Mouse (Mus musculus) CH12.LX (cell line): ENCODE measurements at regions not wholly inside any gene's neighbourhood (a gene's known extent, or its start where the extent isn't known, plus 50 kb on each side); places are given as distances from the start of the nearest gene placed in this dataset.

Experiments used
- DNase-seq: peaks from one replicate; pipeline ENCODE4 v3.0.0-alpha.2; 2013; ENCODE audit errors: extremely low read depth
- H3K27ac ChIP-seq: 2 replicates; pipeline ENCODE4 v1.5.1; 2012; ENCODE audit warnings: low read depth, mild to moderate bottlenecking, control low read depth, moderate library complexity; ENCODE audit not compliant: insufficient read depth
- H3K27me3 ChIP-seq: replicated peaks from 2 replicates; pipeline ENCODE3; 2012; ENCODE audit warnings: inconsistent platforms
- H3K36me3 ChIP-seq, 2 experiments: replicated peaks in 1 of 2; 2 replicates each; pipeline versions ENCODE3 to v1.6.1; 2012; ENCODE audit warnings: inconsistent platforms in 1 of 2, low read length in 1 of 2, mild to moderate bottlenecking in 1 of 2, mixed read lengths in 1 of 2, moderate library complexity in 1 of 2; ENCODE audit not compliant: control insufficient read depth in 1 of 2, insufficient read depth in 1 of 2
- H3K4me1 ChIP-seq, 2 experiments: 2 replicates each; pipeline ENCODE4 v1.6.1; 2012; ENCODE audit warnings: inconsistent platforms in 1 of 2, moderate library complexity in 1 of 2; ENCODE audit not compliant: insufficient read depth in 2 of 2, control insufficient read depth in 1 of 2
- H3K4me2 ChIP-seq: 2 replicates; pipeline ENCODE4 v1.6.1; 2012; ENCODE audit warnings: low read depth, mild to moderate bottlenecking, control low read depth; ENCODE audit not compliant: poor library complexity, insufficient read depth, severe bottlenecking
- H3K4me3 ChIP-seq, 3 experiments: fragments of 150-350 bp in 1 of 3; sonication (generic) in 1 of 3; replicated peaks in 1 of 3; 2 replicates each; pipeline versions ENCODE3 to v1.5.1; 2011 to 2012; ENCODE audit warnings: low read depth in 2 of 3, low read length in 2 of 3, mild to moderate bottlenecking in 2 of 3, moderate library complexity in 2 of 3, control low read depth in 1 of 3, improper control_type of control experiment in 1 of 3, inconsistent platforms in 1 of 3, mixed read lengths in 1 of 3; ENCODE audit not compliant: poor library complexity in 1 of 3
- H3K79me2 ChIP-seq: replicated peaks from 2 replicates; pipeline ENCODE4 v1.6.1; 2012; ENCODE audit warnings: mild to moderate bottlenecking, moderate library complexity; ENCODE audit not compliant: control insufficient read depth, poor library complexity, insufficient read depth, severe bottlenecking; ENCODE audit errors: extremely low read depth
- H3K9ac ChIP-seq: 2 replicates; pipeline ENCODE4 v1.6.1; 2012; ENCODE audit warnings: low read depth, mild to moderate bottlenecking, control low read depth, moderate library complexity; ENCODE audit not compliant: insufficient read depth
- H3K9me3 ChIP-seq: replicated peaks from 2 replicates; pipeline ENCODE3; 2012; ENCODE audit warnings: low read length, inconsistent platforms, mixed read lengths
- BHLHE40 ChIP-seq: IDR thresholded peaks from 2 replicates; pipeline ENCODE4 v1.6.1; 2011; ENCODE audit warnings: mild to moderate bottlenecking, low read depth, low read length, improper control_type of control experiment
- CTCF ChIP-seq, 2 experiments: IDR thresholded peaks in 1 of 2; conservative IDR thresholded peaks in 1 of 2; 2 replicates each; pipeline ENCODE4 v1.5.1; 2011 to 2012; ENCODE audit warnings: low read depth in 2 of 2, low read length in 2 of 2, improper control_type of control experiment in 1 of 2, inconsistent platforms in 1 of 2, mild to moderate bottlenecking in 1 of 2, moderate library complexity in 1 of 2
- E2F4 ChIP-seq: IDR thresholded peaks from 2 replicates; pipeline ENCODE4 v1.6.1; 2011; ENCODE audit warnings: low read depth, low read length, improper control_type of control experiment; ENCODE audit not compliant: insufficient replicate concordance
- ELF1 ChIP-seq: IDR thresholded peaks from 2 replicates; pipeline ENCODE4 v1.6.1; 2014; ENCODE audit warnings: low read depth, mild to moderate bottlenecking, inconsistent platforms, low read length, improper control_type of control experiment
- ETS1 ChIP-seq: conservative IDR thresholded peaks from 2 replicates; pipeline ENCODE4 v1.6.1; 2012; ENCODE audit warnings: low read depth, mild to moderate bottlenecking, inconsistent platforms, low read length, improper control_type of control experiment, moderate library complexity
- GABPA ChIP-seq: IDR thresholded peaks from 2 replicates; pipeline ENCODE4 v1.6.1; 2012; ENCODE audit warnings: low read depth, low read length, improper control_type of control experiment, inconsistent platforms; ENCODE audit not compliant: insufficient replicate concordance
- HCFC1 ChIP-seq: IDR thresholded peaks from 2 replicates; pipeline ENCODE4 v1.6.1; 2012; ENCODE audit warnings: low read depth, mild to moderate bottlenecking, inconsistent platforms, low read length, improper control_type of control experiment
- IRF4 ChIP-seq: IDR thresholded peaks from 2 replicates; pipeline ENCODE4 v1.6.1; 2014; ENCODE audit warnings: low read depth, mild to moderate bottlenecking, inconsistent platforms, low read length, improper control_type of control experiment
- JUND ChIP-seq: conservative IDR thresholded peaks from 2 replicates; pipeline ENCODE4 v1.6.1; 2011; ENCODE audit warnings: low read depth, low read length, improper control_type of control experiment
- MAFK ChIP-seq: IDR thresholded peaks from 2 replicates; pipeline ENCODE4 v1.6.1; 2011; ENCODE audit warnings: low read length, improper control_type of control experiment; ENCODE audit not compliant: insufficient replicate concordance
- MAX ChIP-seq: IDR thresholded peaks from 2 replicates; pipeline ENCODE4 v1.6.1; 2011; ENCODE audit warnings: low read length, improper control_type of control experiment
- MAZ ChIP-seq: IDR thresholded peaks from 2 replicates; pipeline ENCODE4 v1.6.1; 2012; ENCODE audit warnings: low read depth, mild to moderate bottlenecking, inconsistent platforms, low read length, improper control_type of control experiment, moderate library complexity
- MEF2A ChIP-seq: IDR thresholded peaks from 2 replicates; pipeline ENCODE4 v1.6.1; 2014; ENCODE audit warnings: low read depth, mild to moderate bottlenecking, inconsistent platforms, low read length, improper control_type of control experiment, borderline replicate concordance
- MXI1 ChIP-seq: IDR thresholded peaks from 2 replicates; pipeline ENCODE4 v1.6.1; 2011; ENCODE audit warnings: mild to moderate bottlenecking, low read depth, low read length, improper control_type of control experiment
- MYC ChIP-seq: IDR thresholded peaks from 2 replicates; pipeline ENCODE4 v1.6.1; 2011; ENCODE audit warnings: low read depth, mild to moderate bottlenecking, improper control_type of control experiment, low read length
- NELFE ChIP-seq: IDR thresholded peaks from 2 replicates; pipeline ENCODE4 v1.6.1; 2011; ENCODE audit warnings: low read depth, low read length, improper control_type of control experiment
- NRF1 ChIP-seq: IDR thresholded peaks from 2 replicates; pipeline ENCODE4 v1.6.1; 2014; ENCODE audit warnings: low read depth, mild to moderate bottlenecking, inconsistent platforms, low read length, improper control_type of control experiment, moderate library complexity
- PAX5 ChIP-seq: IDR thresholded peaks from 2 replicates; pipeline ENCODE4 v1.6.1; 2012; ENCODE audit warnings: low read length, inconsistent platforms, mixed read lengths
- POLR2A ChIP-seq: IDR thresholded peaks from 2 replicates; pipeline ENCODE4 v1.6.1; 2011; ENCODE audit warnings: low read depth, mild to moderate bottlenecking, improper control_type of control experiment, low read length
- POLR2AphosphoS2 ChIP-seq: IDR thresholded peaks from 2 replicates; pipeline ENCODE4 v1.6.1; 2011; ENCODE audit warnings: low read depth, low read length, improper control_type of control experiment
- RAD21 ChIP-seq: IDR thresholded peaks from 2 replicates; pipeline ENCODE4 v1.6.1; 2011; ENCODE audit warnings: low read depth, mild to moderate bottlenecking, low read length, improper control_type of control experiment, moderate library complexity
- RCOR1 ChIP-seq: conservative IDR thresholded peaks from 2 replicates; pipeline ENCODE4 v1.6.1; 2012; ENCODE audit warnings: low read depth, mild to moderate bottlenecking, inconsistent platforms, low read length, improper control_type of control experiment
- SIN3A ChIP-seq: IDR thresholded peaks from 2 replicates; pipeline ENCODE4 v1.6.1; 2012; ENCODE audit warnings: low read length, improper control_type of control experiment, inconsistent platforms
- SMC3 ChIP-seq: IDR thresholded peaks from 2 replicates; pipeline ENCODE4 v1.6.1; 2011; ENCODE audit warnings: low read depth, low read length, improper control_type of control experiment
- TCF12 ChIP-seq: IDR thresholded peaks from 2 replicates; pipeline ENCODE4 v1.6.1; 2014; ENCODE audit warnings: low read depth, mild to moderate bottlenecking, inconsistent platforms, low read length, improper control_type of control experiment
- UBTF ChIP-seq: IDR thresholded peaks from 2 replicates; pipeline ENCODE4 v1.6.1; 2012; ENCODE audit warnings: low read depth, mild to moderate bottlenecking, inconsistent platforms, low read length, improper control_type of control experiment, moderate library complexity
- USF2 ChIP-seq: conservative IDR thresholded peaks from 2 replicates; pipeline ENCODE4 v1.6.1; 2011; ENCODE audit warnings: low read depth, low read length, improper control_type of control experiment
- ZC3H11A ChIP-seq: IDR thresholded peaks from 2 replicates; pipeline ENCODE4 v1.6.1; 2012; ENCODE audit warnings: low read depth, mild to moderate bottlenecking, inconsistent platforms, low read length, improper control_type of control experiment
- dilution Hi-C: fragments of 300-500 bp; cut with MboI; formaldehyde crosslinking; loops from 2 replicates; pipeline ENCODE4 v1.14.3; 2020; ENCODE audit warnings: low sequenced_read_pairs; ENCODE audit not compliant: extremely low pct_unique_long_range_greater_than_20kb, extremely low pct_ligation_motif_present
- in situ Hi-C: fragments of 300-500 bp; cut with MboI; formaldehyde crosslinking; loops from 3 replicates; pipeline ENCODE4 v1.14.3; 2019; ENCODE audit warnings: low sequenced_read_pairs, low pct_ligation_motif_present, low pct_unique_long_range_greater_than_20kb, mixed read lengths

DNA sequence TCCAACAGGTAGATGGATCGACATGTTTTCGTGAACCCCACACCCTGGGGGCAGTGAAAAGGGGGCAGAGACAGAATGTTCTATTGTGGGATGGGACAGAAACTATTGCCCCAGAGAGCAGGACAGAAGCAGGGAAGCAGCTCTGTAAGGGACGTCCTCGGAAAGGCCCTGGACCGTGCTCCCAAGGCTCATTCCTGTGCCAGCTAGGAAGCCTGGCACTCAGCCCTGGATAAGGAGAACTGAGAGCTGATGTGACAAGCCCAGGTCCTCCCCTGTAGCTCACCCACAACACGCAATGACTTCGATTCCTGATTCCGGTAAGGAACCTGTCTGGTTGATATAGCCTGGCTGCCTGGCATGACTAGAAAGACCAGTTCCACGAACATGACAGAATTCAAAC is 95.7 kb upstream of the Tmem150c start:
- no peaks in the 10 kb centered on the region for H3K79me2 ChIP-seq
- no peak for DNase-seq
- H3K27me3 ChIP-seq, result no peaks in the 10 kb centered on the region
- in situ Hi-C loops, result no loop called here
- H3K36me3 ChIP-seq, result no peaks in the 10 kb centered on the region
- no peak overlapping the region for H3K27ac ChIP-seq
- no peaks in the 10 kb centered on the region for H3K4me1 ChIP-seq
- no peak overlapping the region for H3K4me3 ChIP-seq
- no peaks in the 10 kb centered on the region for H3K9me3 ChIP-seq
- TF ChIP-seq ETS1 (no peak), MYC (no peak), ZC3H11A (no peak), POLR2A (no peak), USF2 (no peak), MAZ (no peak), PAX5 (no peak), JUND (no peak), MXI1 (no peak), GABPA (no peak), MAFK (no peak), NRF1 (no peak), CTCF (conservative IDR thresholded peaks at IDR 0.05 in 1 of 2, IDR thresholded peaks at IDR 0.05 in 1 of 2; ENCODE audit: low read depth in 2 of 2, low read length in 2 of 2) (no peak), E2F4 (no peak), BHLHE40 (no peak), UBTF (no peak), IRF4 (no peak), SIN3A (no peak), MEF2A (no peak), MAX (no peak)
- no peak overlapping the region for H3K9ac ChIP-seq
- dilution Hi-C loops, result no loop called here
- H3K4me2 ChIP-seq, result no peak overlapping the region

DNA sequence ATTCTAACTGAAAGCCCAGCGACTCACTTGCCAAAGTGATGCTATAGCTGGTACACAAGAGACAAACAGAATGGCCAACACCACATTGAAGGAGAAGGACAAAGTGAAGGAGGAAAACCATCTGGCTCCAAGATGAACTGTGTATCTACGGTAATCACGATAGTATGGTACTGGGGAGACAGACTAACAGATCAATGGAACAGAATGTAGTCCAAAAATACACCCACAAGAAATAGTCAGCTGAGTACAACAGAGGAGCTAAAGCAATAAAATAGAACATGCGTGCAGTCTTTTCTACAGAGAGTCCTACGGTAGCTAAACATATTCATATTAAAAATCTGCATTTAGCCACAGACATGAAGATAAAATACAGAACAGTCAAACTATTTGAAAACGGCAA is 92.4 kb upstream of the Tmem150c start:
- DNase-seq, result no peak
- Histone ChIP-seq H3K9ac (no peak overlapping the region), H3K4me2 (no peak overlapping the region), H3K9me3 (no peaks in the 10 kb centered on the region), H3K27me3 (no peaks in the 10 kb centered on the region), H3K27ac (no peak overlapping the region), H3K4me1 (peaks cover 0 to 13% of the 10 kb centered on the region in 2 experiments; a peak in 2 of 4 replicates), H3K36me3 (no peaks in the 10 kb centered on the region), H3K79me2 (no peaks in the 10 kb centered on the region), H3K4me3 (no peak overlapping the region)
- no peak for TF ChIP-seq BHLHE40
- TF ChIP-seq UBTF, result no peak
- TF ChIP-seq PAX5, result no peak
- TF ChIP-seq MAFK, result no peak
- no peak for TF ChIP-seq NELFE
- TF ChIP-seq ELF1, result no peak
- TF ChIP-seq SMC3, result no peak
- no peak for TF ChIP-seq RCOR1
- no peak for TF ChIP-seq POLR2AphosphoS2
- no peak for TF ChIP-seq SIN3A
- TF ChIP-seq HCFC1, result no peak
- TF ChIP-seq TCF12, result no peak
- TF ChIP-seq RAD21, result no peak
- no peak for TF ChIP-seq POLR2A
- dilution Hi-C loops, result no loop called here
- in situ Hi-C loops, result no loop called here
